Mouse (Mus musculus): ENCODE measurements at regions not wholly inside any gene's neighbourhood (a gene's known extent, or its start where the extent isn't known, plus 50 kb on each side); places are given as distances from the start of the nearest gene placed in this dataset.

DNA sequence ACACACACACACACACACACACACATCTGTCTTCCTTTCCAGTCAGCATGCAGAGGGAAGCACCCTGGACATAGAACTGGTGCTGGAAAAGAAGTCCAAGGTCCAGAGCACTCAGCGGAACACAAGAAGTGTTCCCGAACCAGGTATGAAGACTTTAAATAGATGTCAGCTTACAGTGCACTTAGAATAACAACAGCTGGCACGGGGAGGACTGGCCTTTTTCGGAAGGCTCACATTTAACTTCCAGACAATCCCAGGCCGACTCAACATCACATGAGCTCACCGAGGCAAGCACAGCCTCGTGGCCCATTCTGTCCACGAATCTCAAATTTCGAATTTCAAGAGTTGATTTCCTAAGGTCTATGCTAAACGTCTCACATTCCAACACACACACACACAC lies 70.9 kb upstream of the Slc25a33 start:
- no peak overlapping the region for H3K4me3 ChIP-seq (replicated peaks)
- H3K27ac ChIP-seq, result no peak overlapping the region
- H3K4me1 ChIP-seq, result peaks cover 23% of the 10 kb centered on the region
- whole genome bisulfite sequencing, result 48% methylated on average over 10 of the region's 10 CpGs
- H3K36me3 ChIP-seq, result no peaks in the 10 kb centered on the region
- no peak for ATAC-seq (replicated peaks; ENCODE audit: low FRiP score)
- no peak overlapping the region for H3K4me2 ChIP-seq
- H3K9me3 ChIP-seq (replicated peaks), result no peaks in the 10 kb centered on the region
- no peaks in the 10 kb centered on the region for H3K27me3 ChIP-seq
- H3K9ac ChIP-seq, result no peak overlapping the region

DNA sequence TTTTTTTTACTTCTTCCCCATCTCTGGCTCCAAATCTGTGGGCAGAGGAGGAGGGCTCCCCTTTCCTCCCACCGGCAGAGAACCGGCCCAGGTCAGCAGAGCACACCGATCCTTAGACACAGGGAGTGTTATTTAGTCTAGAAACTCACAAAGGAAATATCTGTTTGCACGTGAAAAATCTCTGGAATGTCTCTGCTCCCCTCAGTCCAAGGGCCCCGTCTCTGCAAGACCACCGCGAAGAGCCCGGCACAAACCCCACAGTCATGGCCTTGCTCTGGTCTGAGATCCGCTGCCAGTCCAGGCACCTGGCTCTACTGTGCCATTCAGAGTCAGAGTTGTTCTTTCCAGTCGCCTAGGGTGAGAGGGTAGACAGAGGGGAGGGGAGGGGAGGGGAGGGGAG lies 69.7 kb upstream of the Slc25a33 start:
- 23% methylated on average over 10 of the region's 10 CpGs for WGBS
- H3K36me3 ChIP-seq, result no peaks in the 10 kb centered on the region
- no peak overlapping the region for H3K4me2 ChIP-seq
- no peak for ATAC-seq (replicated peaks; ENCODE audit: low FRiP score)
- no peak overlapping the region for H3K4me3 ChIP-seq (replicated peaks)
- H3K4me1 ChIP-seq, result peaks cover 23% of the 10 kb centered on the region
- no peaks in the 10 kb centered on the region for H3K9me3 ChIP-seq (replicated peaks)
- H3K27me3 ChIP-seq, result no peaks in the 10 kb centered on the region
- H3K27ac ChIP-seq, result no peak overlapping the region
- H3K9ac ChIP-seq, result no peak overlapping the region

DNA sequence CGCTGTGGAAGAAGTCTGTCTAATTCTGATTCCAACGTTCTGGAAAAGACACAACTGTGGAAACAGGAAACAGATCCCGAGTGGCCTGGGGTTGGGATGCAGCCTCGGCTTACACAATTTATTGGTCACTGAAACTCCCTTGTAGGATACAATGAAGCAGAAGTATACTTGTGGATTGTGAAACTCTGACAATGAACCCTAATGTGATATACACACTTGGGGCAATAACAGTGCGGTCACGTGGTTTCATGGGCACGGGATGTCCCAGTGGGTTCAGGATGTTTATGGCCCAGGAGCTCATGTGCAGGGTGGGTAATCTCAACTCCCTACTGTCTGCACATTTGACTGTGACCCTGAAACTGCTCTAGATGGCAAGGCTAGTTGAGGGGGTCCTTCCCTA lies 68.8 kb upstream of the Slc25a33 start:
- WGBS, result 62% methylated on average over 7 of the region's 7 CpGs
- Histone ChIP-seq H3K4me1 (peaks cover 23% of the 10 kb centered on the region), H3K4me2 (no peak overlapping the region), H3K9ac (no peak overlapping the region), H3K36me3 (no peaks in the 10 kb centered on the region), H3K27me3 (no peaks in the 10 kb centered on the region), H3K9me3 (replicated peaks) (no peaks in the 10 kb centered on the region), H3K4me3 (replicated peaks) (no peak overlapping the region), H3K27ac (no peak overlapping the region)
- no peak for ATAC-seq (replicated peaks; ENCODE audit: low FRiP score)

DNA sequence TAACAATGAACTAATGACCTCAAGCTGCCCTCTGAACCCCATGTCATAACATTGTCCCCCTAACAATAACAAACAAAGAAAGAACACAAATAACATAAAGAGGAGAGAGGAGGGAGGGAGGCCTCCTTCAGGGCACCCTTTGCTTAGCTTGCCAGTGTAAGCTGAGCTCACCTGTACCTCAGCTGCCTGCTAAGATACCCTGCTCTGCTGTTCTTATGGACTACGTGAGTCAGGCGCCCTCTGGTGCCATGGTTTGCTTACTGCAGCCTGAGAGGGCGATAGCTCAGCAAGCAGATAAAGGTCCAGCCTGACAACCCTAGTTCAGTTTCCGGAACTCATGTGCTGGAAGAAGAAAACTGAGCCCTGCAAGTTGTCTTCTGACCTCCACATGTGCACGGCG lies 67.8 kb upstream of the Slc25a33 start:
- H3K9me3 ChIP-seq (replicated peaks), result no peaks in the 10 kb centered on the region
- H3K27me3 ChIP-seq, result no peaks in the 10 kb centered on the region
- no peak overlapping the region for H3K4me2 ChIP-seq
- H3K4me1 ChIP-seq, result peaks cover 17% of the 10 kb centered on the region
- WGBS, result 79% methylated on average over 6 of the region's 6 CpGs
- no peak overlapping the region for H3K27ac ChIP-seq
- H3K36me3 ChIP-seq, result no peaks in the 10 kb centered on the region
- no peak overlapping the region for H3K9ac ChIP-seq
- no peak for ATAC-seq (replicated peaks; ENCODE audit: low FRiP score)
- H3K4me3 ChIP-seq (replicated peaks), result no peak overlapping the region

DNA sequence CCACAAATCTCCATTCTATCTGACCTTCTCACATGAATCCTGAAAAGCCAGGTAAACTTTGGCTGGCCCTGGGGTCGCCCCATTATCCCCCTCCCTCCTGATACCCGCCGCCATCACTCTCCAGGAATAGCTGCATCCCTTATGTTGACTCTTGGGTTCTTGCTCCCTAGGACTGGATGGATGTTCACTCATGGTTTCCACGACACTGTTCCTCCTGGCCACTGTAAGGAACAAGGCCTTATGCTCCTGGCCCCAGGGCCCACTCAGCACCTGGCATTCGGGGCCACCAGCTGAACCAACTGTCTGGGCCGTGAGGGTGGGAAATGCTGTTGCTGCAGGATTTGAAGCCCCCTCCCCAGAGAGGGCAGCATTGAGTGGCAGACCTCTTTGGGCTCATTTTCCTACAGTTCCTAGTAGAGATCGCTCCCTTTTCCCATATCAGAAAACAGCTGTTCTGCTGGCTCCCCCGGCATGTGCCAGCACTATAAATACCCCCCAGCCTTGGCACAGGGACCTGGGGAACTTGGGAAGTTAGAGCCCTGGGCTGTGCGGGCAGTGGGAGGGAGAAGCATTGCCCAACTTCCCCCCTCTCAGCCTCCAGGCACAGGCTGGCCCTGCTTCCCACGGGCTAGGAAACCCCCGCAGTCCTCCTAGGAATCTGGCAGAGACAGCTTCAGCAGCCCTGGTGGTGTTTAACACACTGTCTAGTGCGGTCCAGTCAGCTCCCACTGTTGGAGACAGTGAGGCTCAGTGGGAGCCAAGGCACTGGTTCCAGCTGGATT lies 66.6 kb upstream of the Slc25a33 start:
- Histone ChIP-seq H3K27me3 (no peaks in the 10 kb centered on the region), H3K9ac (no peak overlapping the region), H3K4me2 (no peak overlapping the region), H3K4me1 (peaks cover 14% of the 10 kb centered on the region; the same call in 1 of the 2 replicates), H3K36me3 (no peaks in the 10 kb centered on the region), H3K4me3 (replicated peaks) (no peak overlapping the region), H3K27ac (no peak overlapping the region), H3K9me3 (replicated peaks) (no peaks in the 10 kb centered on the region)
- peak; percentile 43; the same call in 1 of the 2 replicates for ATAC-seq (replicated peaks; ENCODE audit: low FRiP score)
- WGBS, result 78% methylated on average over 12 of the region's 12 CpGs

DNA sequence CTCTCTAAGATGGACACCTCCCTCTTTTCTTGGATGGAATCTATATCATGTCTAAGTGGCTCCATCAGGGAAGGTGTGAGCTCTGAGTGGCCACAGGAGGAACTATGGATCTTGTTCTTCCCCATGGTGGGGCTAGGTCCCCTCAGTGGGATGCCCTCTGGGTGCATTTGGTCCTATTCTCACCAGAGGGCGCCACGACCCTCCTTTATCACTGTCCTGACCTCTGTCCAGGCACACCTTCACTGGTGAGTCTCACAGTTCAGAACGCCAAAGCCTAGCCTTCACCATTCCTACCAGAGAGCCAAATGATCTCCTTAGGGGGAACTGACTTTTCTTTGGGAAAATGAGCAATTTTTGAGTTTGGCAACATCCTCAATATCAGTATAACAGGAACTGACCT lies 64.6 kb upstream of the Slc25a33 start:
- peaks cover 8% of the 10 kb centered on the region; the same call in 1 of the 2 replicates for H3K4me1 ChIP-seq
- peak; percentile 67; the same call in 1 of the 2 replicates for ATAC-seq (replicated peaks; ENCODE audit: low FRiP score)
- no peak overlapping the region for H3K9ac ChIP-seq
- H3K36me3 ChIP-seq, result no peaks in the 10 kb centered on the region
- 13% methylated on average over 3 of the region's 3 CpGs for WGBS
- H3K4me2 ChIP-seq, result no peak overlapping the region
- H3K9me3 ChIP-seq (replicated peaks), result no peaks in the 10 kb centered on the region
- H3K27ac ChIP-seq, result no peak overlapping the region
- no peaks in the 10 kb centered on the region for H3K27me3 ChIP-seq
- no peak overlapping the region for H3K4me3 ChIP-seq (replicated peaks)

DNA sequence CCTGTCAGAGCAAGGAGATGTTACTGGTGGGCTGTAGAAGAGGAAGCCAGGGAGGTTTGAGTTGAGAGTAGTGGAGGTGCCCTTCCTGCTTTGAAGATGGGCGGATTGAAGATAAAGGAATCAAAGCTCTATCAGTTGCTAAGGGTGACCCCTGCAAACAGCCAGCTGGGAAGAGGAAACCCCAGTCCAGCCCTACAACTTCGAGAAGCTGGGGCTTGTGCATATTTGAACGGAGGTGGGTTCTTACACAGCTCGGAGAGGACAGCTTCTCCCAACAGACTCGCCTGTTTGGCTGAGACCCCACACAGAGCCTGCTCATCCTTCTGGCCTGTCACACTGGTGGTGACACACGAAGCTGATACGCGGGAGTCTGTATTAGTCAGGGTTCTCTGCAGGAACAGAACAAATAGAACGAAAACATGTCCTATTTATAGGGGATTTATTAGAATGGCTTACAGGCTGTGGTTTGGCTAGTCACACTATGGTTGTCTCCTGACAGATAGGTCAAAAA lies 60.6 kb upstream of the Slc25a33 start:
- Histone ChIP-seq H3K36me3 (no peaks in the 10 kb centered on the region), H3K27ac (no peak overlapping the region), H3K9me3 (replicated peaks) (no peaks in the 10 kb centered on the region), H3K4me2 (no peak overlapping the region), H3K4me1 (no peaks in the 10 kb centered on the region), H3K27me3 (no peaks in the 10 kb centered on the region), H3K4me3 (replicated peaks) (no peak overlapping the region), H3K9ac (no peak overlapping the region)
- no peak for ATAC-seq (replicated peaks; ENCODE audit: low FRiP score)
- 78% methylated on average over 9 of the region's 9 CpGs for WGBS

DNA sequence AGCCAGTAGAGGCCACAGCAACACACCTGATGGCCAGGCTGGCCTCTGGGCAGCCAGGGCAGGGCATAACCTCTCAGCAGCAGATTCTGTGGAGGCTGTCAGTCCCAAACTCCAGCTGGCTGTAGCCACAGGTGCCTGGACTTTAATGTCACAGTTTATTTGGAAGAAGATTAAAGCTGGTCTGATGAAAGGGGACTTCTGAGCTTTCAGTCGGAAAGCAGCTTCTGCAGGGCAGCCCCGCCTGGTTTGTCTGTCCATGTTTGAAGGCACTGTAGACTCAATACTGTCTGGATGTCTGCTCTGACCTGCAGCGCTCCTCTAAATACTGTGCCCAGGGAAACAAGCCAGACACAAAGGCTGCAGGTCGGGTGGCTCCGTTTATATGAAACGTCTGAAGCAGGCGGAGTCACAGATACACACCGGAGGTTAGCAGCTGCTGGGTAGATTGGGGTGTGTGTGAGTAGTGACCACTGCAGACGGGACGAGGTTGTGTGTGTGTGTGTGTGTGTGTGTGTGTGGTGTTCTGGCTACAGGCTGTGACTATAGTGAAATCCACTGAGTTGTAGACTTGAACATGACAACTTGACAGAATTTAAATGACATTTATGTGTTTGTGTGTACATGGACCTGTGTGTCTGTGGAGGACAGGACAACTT lies 58.5 kb upstream of the Slc25a33 start:
- Histone ChIP-seq H3K4me1 (no peaks in the 10 kb centered on the region), H3K27ac (no peak overlapping the region), H3K9me3 (replicated peaks) (0 out of 2 replicates have a peak, but pooled peaks cover 3% of the 10 kb centered on the region), H3K4me3 (replicated peaks) (no peak overlapping the region), H3K27me3 (no peaks in the 10 kb centered on the region), H3K9ac (no peak overlapping the region), H3K4me2 (no peak overlapping the region), H3K36me3 (no peaks in the 10 kb centered on the region)
- ATAC-seq (replicated peaks; ENCODE audit: low FRiP score), result no peak
- WGBS, result 47% methylated on average over 10 of the region's 10 CpGs

DNA sequence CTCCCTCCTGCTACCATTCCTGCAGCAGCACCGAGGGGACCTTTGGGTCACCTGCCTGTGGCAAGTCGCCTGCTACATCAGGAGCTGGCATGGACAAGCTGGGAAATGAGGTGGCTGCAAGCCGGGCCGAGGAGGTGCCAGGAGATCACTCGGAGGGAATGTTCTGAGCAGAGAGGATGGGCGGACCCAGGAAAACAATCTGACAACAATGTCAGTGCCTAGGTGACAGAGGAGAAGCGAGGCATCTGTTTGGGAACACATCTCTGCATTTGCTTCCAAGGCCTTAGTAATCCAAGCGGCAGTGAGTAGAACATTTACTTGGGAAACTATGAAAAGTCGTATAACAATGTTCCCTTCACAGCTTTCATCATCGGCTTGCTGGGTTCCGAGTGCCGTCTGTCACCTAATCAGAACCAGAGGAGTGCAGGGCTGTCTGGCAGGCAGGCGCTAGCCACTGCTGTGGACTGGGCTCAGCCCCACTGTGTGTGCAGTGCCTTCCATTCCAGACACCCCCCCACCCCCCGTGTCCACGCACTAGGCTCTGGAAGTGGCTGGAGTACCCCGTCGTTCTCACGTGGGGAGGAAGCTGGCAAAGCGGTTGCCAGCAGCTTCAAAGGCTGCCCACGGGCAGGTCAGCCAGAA lies 56.6 kb upstream of the Slc25a33 start:
- no peak overlapping the region for H3K9ac ChIP-seq
- no peak overlapping the region for H3K4me3 ChIP-seq (replicated peaks)
- H3K9me3 ChIP-seq (replicated peaks), result 0 out of 2 replicates have a peak, but pooled peaks cover 7% of the 10 kb centered on the region
- H3K4me1 ChIP-seq, result no peaks in the 10 kb centered on the region
- no peaks in the 10 kb centered on the region for H3K27me3 ChIP-seq
- H3K36me3 ChIP-seq, result no peaks in the 10 kb centered on the region
- H3K27ac ChIP-seq, result no peak overlapping the region
- WGBS, result 75% methylated on average over 20 of the region's 20 CpGs
- no peak for ATAC-seq (replicated peaks; ENCODE audit: low FRiP score)
- H3K4me2 ChIP-seq, result no peak overlapping the region

DNA sequence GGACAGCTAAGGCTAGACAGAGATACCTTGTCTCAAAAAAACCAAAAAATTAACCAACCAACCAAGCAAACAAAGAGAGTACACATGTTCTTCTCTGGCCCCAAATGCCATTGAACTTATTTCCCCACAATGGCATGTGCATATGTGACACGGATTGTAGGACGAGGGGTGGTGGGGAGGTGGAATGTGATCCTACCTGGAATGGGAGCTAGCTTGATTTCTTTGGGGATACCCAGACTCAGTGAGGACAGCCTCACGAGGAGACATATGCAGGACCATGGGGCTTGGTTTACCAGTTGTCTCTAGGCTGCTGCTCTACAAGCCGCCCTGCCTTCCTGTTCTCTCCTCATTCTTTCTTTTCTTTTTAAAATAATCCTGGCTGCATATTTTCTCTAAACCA lies 55.9 kb upstream of the Slc25a33 start:
- Histone ChIP-seq H3K4me3 (replicated peaks) (no peak overlapping the region), H3K4me1 (no peaks in the 10 kb centered on the region), H3K36me3 (no peaks in the 10 kb centered on the region), H3K27me3 (no peaks in the 10 kb centered on the region), H3K27ac (no peak overlapping the region), H3K9ac (no peak overlapping the region), H3K4me2 (no peak overlapping the region), H3K9me3 (replicated peaks) (0 out of 2 replicates have a peak, but pooled peaks cover 7% of the 10 kb centered on the region)
- no peak for ATAC-seq (replicated peaks; ENCODE audit: low FRiP score)
- 96% methylated on average over 4 of the region's 4 CpGs for WGBS

DNA sequence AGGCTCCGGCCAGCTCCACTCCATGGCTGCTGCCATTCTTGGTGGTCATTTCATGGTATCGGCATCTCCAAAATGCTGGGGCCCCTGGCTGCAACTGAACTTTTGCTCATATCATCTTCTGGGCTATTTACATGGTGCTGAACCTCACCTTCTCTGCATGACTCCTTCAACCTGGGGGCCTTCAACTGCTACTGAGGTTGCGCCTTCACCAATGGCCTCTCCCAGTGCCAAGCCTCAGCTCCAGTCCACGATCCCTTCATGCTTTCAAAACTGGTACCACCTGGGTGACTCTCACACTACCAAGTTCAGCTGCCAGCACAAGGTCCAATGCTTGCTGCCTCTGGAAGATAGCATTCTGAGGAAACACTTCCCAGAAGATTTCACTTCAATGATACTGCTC lies 53.7 kb upstream of the Slc25a33 start:
- Histone ChIP-seq H3K9ac (no peak overlapping the region), H3K36me3 (no peaks in the 10 kb centered on the region), H3K27me3 (no peaks in the 10 kb centered on the region), H3K27ac (no peak overlapping the region), H3K4me2 (no peak overlapping the region), H3K9me3 (replicated peaks) (0 out of 2 replicates have a peak, but pooled peaks cover 7% of the 10 kb centered on the region), H3K4me1 (peaks cover 2% of the 10 kb centered on the region), H3K4me3 (replicated peaks) (no peak overlapping the region)
- WGBS, result 96% methylated on average over 4 of the region's 4 CpGs
- ATAC-seq (replicated peaks; ENCODE audit: low FRiP score), result no peak

Data from kidney, embryonic 15.5 days (tissue).